Mouse (Mus musculus) embryonic stem cell, embryonic (primary cell): ENCODE measurements at regions not wholly inside any gene's neighbourhood (a gene's known extent, or its start where the extent isn't known, plus 50 kb on each side); places are given as distances from the start of the nearest gene placed in this dataset.

Experiments used
- CTCF ChIA-PET, 4 experiments: fragments of 300-600 bp in 2 of 4; fragments of 350-600 bp in 2 of 4; sonication (Branson Sonifier 250); formaldehyde crosslinking; loops; one replicate each; lab custom pipeline; 2022; ENCODE audit warnings: inconsistent platforms in 2 of 4; lab: Charles Lee
- POLR2A ChIA-PET, 4 experiments: fragments of 300-600 bp in 2 of 4; fragments of 350-600 bp in 2 of 4; sonication (Branson Sonifier 250); formaldehyde crosslinking; loops; one replicate each; lab custom pipeline; 2022; ENCODE audit warnings: antibody characterized with exemption in 4 of 4, inconsistent platforms in 1 of 4; lab: Charles Lee

- ChIA-PET POLR2A (no interaction called here), CTCF (no interaction called here)
Measured at GRCm38 (mm10) chr3:133735603-133736002, 190.7 kb upstream of the Tet2 start.

- POLR2A ChIA-PET = no interaction called here
- CTCF ChIA-PET = no interaction called here
Measured at GRCm38 (mm10) chr3:133738936-133739335, 194.0 kb upstream of the Tet2 start.

GRCm38 (mm10) chr3:133744552-133745118, 199.7 kb upstream of the Tet2 start:
- CTCF ChIA-PET = no interaction called here
- POLR2A ChIA-PET = no interaction called here

GRCm38 (mm10) chr3:133748756-133749737, 204.1 kb upstream of the Tet2 start:
- CTCF ChIA-PET = no interaction called here
- POLR2A ChIA-PET = no interaction called here

GRCm38 (mm10) chr3:133750061-133750460, 205.1 kb upstream of the Tet2 start:
- POLR2A ChIA-PET = no interaction called here
- CTCF ChIA-PET = interaction anchor here in 1 of 4 experiments (0.6 kb wide), 1 partner anchor 1385 kb away, joined by 3 read pairs; no protein-coding TSS in a partner anchor

GRCm38 (mm10) chr3:133750606-133751005, 205.7 kb upstream of the Tet2 start:
- POLR2A ChIA-PET = no interaction called here
- CTCF ChIA-PET = no interaction called here

GRCm38 (mm10) chr3:133751011-133751410, 206.1 kb upstream of the Tet2 start:
- POLR2A ChIA-PET = no interaction called here
- CTCF ChIA-PET = no interaction called here

- CTCF ChIA-PET = no interaction called here
- POLR2A ChIA-PET = no interaction called here
Measured at GRCm38 (mm10) chr3:133751565-133751964, 206.6 kb upstream of the Tet2 start.

- POLR2A ChIA-PET = interaction anchor here in 1 of 4 experiments (0.7 kb wide), 2 partner anchors 53 to 128 kb away, joined by 3 to 5 read pairs; no protein-coding TSS in a partner anchor
- CTCF ChIA-PET = no interaction called here
Measured at GRCm38 (mm10) chr3:133753041-133753440, 208.1 kb upstream of the Tet2 start.

- CTCF ChIA-PET = no interaction called here
- POLR2A ChIA-PET = no interaction called here
Measured at GRCm38 (mm10) chr3:133754006-133754910, 209.3 kb upstream of the Tet2 start.

GRCm38 (mm10) chr3:133754911-133755259, 209.9 kb upstream of the Tet2 start:
- ChIA-PET POLR2A (no interaction called here), CTCF (no interaction called here)

GRCm38 (mm10) chr3:133757756-133758420, 212.9 kb upstream of the Tet2 start:
- CTCF ChIA-PET = interaction anchor here in 1 of 4 experiments (0.5 kb wide), 1 partner anchor 1429 kb away, joined by 6 read pairs; no protein-coding TSS in a partner anchor
- POLR2A ChIA-PET = interaction anchor here in 1 of 4 experiments (0.6 kb wide), 1 partner anchor 98 kb away, joined by 4 read pairs; no protein-coding TSS in a partner anchor

- ChIA-PET POLR2A (interaction anchor here in 1 of 4 experiments (0.6 kb wide), 1 partner anchor 99 kb away, joined by 4 read pairs; no protein-coding TSS in a partner anchor), CTCF (interaction anchor here in 1 of 4 experiments (0.5 kb wide), 1 partner anchor 1429 kb away, joined by 6 read pairs; no protein-coding TSS in a partner anchor)
Measured at GRCm38 (mm10) chr3:133758421-133758820, 213.5 kb upstream of the Tet2 start.

GRCm38 (mm10) chr3:133759611-133760010, 214.7 kb upstream of the Tet2 start:
- CTCF ChIA-PET = no interaction called here

GRCm38 (mm10) chr3:133760221-133760620, 215.3 kb upstream of the Tet2 start:
- CTCF ChIA-PET = no interaction called here
- POLR2A ChIA-PET = interaction anchor here in 1 of 4 experiments (0.7 kb wide), 1 partner anchor 108 kb away, joined by 3 read pairs; no protein-coding TSS in a partner anchor

More at GRCm38 (mm10) chr3:133759611-133760010, 214.7 kb upstream of the Tet2 start:
- POLR2A ChIA-PET = interaction anchor here in 1 of 4 experiments (0.7 kb wide), 1 partner anchor 109 kb away, joined by 3 read pairs; no protein-coding TSS in a partner anchor

GRCm38 (mm10) chr3:133763721-133764120, 218.8 kb upstream of the Tet2 start:
- ChIA-PET POLR2A (no interaction called here), CTCF (no interaction called here)

- ChIA-PET POLR2A (no interaction called here), CTCF (no interaction called here)
Measured at GRCm38 (mm10) chr3:133773490-133773889, 228.6 kb upstream of the Tet2 start.

- ChIA-PET CTCF (no interaction called here), POLR2A (no interaction called here)
Measured at GRCm38 (mm10) chr3:133774229-133774628, 229.3 kb upstream of the Tet2 start.
